Mouse (Mus musculus) stomach, embryonic 14.5 days (tissue): ENCODE results near the gene Kmt5a. TPM values are rescaled to one million over a fixed set of nuclear protein-coding genes. Genes with fewer than 3 reads are reported as not detected.
A peak's percentile ranks its signal among the peaks of the same experiment; 100 is the strongest.

Source experiments
- ATAC-seq: fragments of 200-750 bp; cut with Nextera tagmentation; 2 replicates; pipeline ENCODE4 v1.8.0; 2017; ENCODE audit warnings: low read depth, moderate TSS enrichment; ENCODE audit not compliant: insufficient number of reproducible peaks, insufficient read depth, low FRiP score
- H3K27ac ChIP-seq: fragments of 300-500 bp; sonication (generic); 2 replicates; pipeline ENCODE4 v1.5.1; 2014; ENCODE audit warnings: mild to moderate bottlenecking, low read length, moderate library complexity, mixed read lengths
- H3K27me3 ChIP-seq: fragments of 300-500 bp; sonication (generic); 2 replicates; pipeline ENCODE4 v1.6.1; 2014; ENCODE audit warnings: low read length, control low read depth, mixed read lengths; ENCODE audit not compliant: control insufficient read depth, insufficient read depth
- H3K36me3 ChIP-seq: fragments of 300-500 bp; sonication (generic); 2 replicates; pipeline ENCODE4 v1.6.1; 2014; ENCODE audit warnings: mild to moderate bottlenecking, control low read depth, low read length, moderate library complexity, mixed read lengths; ENCODE audit not compliant: control insufficient read depth, insufficient read depth
- H3K4me1 ChIP-seq: fragments of 300-500 bp; sonication (generic); 2 replicates; pipeline ENCODE4 v1.6.1; 2014; ENCODE audit warnings: low read length, control low read depth, mixed read lengths; ENCODE audit not compliant: control insufficient read depth, insufficient read depth
- H3K4me2 ChIP-seq: fragments of 300-500 bp; sonication (generic); replicated peaks from 2 replicates; pipeline ENCODE4 v1.6.1; 2014; ENCODE audit warnings: low read depth, low read length, control low read depth
- H3K4me3 ChIP-seq: fragments of 300-500 bp; sonication (generic); 2 replicates; pipeline ENCODE4 v1.5.1; 2014; ENCODE audit warnings: low read depth, low read length, control low read depth
- H3K9ac ChIP-seq: fragments of 300-500 bp; sonication (generic); replicated peaks from 2 replicates; pipeline ENCODE4 v1.6.1; 2014; ENCODE audit warnings: low read depth, mild to moderate bottlenecking, control low read depth, low read length, moderate library complexity, mixed read lengths
- H3K9me3 ChIP-seq: fragments of 300-500 bp; sonication (generic); 2 replicates; pipeline ENCODE4 v1.6.1; 2016; ENCODE audit warnings: low read depth, low read length, control low read depth; ENCODE audit not compliant: control insufficient read depth
- WGBS: fragments of 180-500 bp; shearing (Covaris S2); extraction: QIAGEN DNeasy Blood & Tissue Kit; methylation state at CpG from one replicate; pipeline ENCODE4 v1.1.7; 2014; 5-methylcytosine and 5-hydroxymethylcytosine counted together
- polyA plus RNA-seq: library from polyadenylated mRNA; unstranded; fragments of >200 nt; fragmentation: Nextera tagmentation; extraction: Ambion mirVana; gene quantifications from 2 replicates; pipeline ENCODE4 v1.2.1, GENCODE M21; 2014

The Kmt5a gene
- polyA plus RNA-seq, 1 experiment from 2014 or later, result 59.8 TPM

DNA sequence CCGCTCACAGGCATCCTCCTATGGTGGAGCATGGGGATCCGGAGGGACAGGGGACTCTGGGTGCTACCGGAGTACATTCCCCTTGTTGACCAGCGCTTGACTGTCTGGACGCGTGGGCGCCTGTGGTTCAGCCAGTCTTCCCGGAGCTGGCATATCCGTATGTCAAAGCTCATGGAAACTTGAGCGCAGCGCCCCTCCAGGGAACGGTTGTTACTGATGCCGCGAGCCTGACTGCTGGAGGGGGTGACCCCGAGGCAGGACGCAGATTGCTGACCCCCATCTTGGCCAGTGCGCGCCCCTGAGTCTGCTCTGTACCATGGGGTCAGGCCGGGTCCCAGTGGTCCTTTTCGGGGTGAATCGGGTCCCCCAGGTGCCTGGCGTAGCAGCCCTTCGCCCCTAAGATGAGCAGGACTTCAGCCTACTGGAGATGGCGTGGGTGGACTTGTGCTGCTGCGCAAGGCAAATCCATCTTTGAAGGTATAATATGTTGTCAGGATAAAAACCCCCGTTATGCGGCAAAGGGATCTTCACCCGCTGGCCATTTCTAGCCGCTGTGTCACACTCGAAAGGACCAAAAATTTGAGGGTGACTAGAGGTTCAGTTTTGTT is 468 bp downstream of the Kmt5a start:
- peak overlapping the region; percentile 61 for H3K9ac ChIP-seq
- ATAC-seq, result peak; percentile 39; the same call in 1 of the 2 replicates
- no peaks in the 10 kb centered on the region for H3K36me3 ChIP-seq
- H3K4me1 ChIP-seq, result peaks cover 6% of the 10 kb centered on the region; the same call in 1 of the 2 replicates
- no peaks in the 10 kb centered on the region for H3K9me3 ChIP-seq
- H3K27me3 ChIP-seq, result no peaks in the 10 kb centered on the region
- peak overlapping the region; percentile 88 for H3K27ac ChIP-seq
- peak overlapping the region; percentile 96 for H3K4me2 ChIP-seq
- WGBS, result under 1% methylated on average over 30 of the region's 30 CpGs
- peak overlapping the region; percentile 76 for H3K4me3 ChIP-seq

DNA sequence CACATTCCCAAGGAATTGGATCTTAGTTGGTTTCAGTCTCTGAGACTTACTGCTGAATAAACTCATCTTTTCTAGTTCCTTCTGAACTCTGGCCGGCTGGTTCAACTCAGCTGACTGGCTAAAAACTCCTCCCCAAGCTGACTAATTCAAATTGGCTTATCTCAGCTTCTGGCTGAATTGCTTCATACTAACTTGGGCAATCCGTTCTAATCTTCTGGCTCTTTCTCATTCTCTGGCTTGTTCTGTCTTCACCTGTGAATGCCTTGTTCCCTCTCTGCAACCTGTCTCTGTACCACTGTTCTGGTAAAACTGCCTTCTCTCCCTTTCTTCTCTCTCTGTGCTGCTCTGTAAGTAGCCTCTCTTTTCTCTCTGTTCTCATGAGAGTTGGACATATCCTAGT is 2.9 kb downstream of the Kmt5a start:
- Histone ChIP-seq H3K27ac (no peak overlapping the region), H3K27me3 (no peaks in the 10 kb centered on the region), H3K4me1 (peaks cover 6% of the 10 kb centered on the region; the same call in 1 of the 2 replicates), H3K9me3 (no peaks in the 10 kb centered on the region), H3K9ac (no peak overlapping the region), H3K4me3 (no peak overlapping the region), H3K4me2 (no peak overlapping the region), H3K36me3 (peaks cover 6% of the 10 kb centered on the region; the same call in 1 of the 2 replicates)
- WGBS, result 90% methylated on average over 2 of the region's 2 CpGs
- no peak for ATAC-seq

DNA sequence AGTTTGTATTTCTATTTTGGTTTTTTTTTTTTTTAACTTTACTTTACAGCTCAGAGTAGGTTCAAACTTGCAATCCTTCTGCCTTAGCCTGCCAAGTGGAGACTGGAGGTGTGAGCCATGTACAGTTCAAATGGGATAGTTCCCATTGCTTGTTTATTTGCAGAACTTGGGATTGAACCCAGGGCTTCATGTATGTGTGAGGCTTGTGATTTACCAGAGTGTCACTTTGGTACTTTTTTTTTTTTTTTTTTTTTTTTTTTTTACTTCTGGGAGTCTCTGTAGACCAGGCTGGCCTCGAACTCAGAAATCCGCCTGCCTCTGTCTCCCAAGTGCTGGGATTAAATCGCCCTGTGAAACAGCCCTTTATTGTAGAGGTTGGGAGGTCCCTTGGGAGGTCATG is 4.5 kb downstream of the Kmt5a start:
- Histone ChIP-seq H3K36me3 (peaks cover 20% of the 10 kb centered on the region), H3K27ac (no peak overlapping the region), H3K9me3 (no peaks in the 10 kb centered on the region), H3K4me1 (peaks cover 6% of the 10 kb centered on the region; the same call in 1 of the 2 replicates), H3K4me2 (peak overlapping the region; percentile 82; the same call in 1 of the 2 replicates), H3K27me3 (no peaks in the 10 kb centered on the region), H3K4me3 (no peak overlapping the region), H3K9ac (no peak overlapping the region; the same call in 1 of the 2 replicates)
- no peak for ATAC-seq
- 62% methylated on average over 3 of the region's 3 CpGs for WGBS

DNA sequence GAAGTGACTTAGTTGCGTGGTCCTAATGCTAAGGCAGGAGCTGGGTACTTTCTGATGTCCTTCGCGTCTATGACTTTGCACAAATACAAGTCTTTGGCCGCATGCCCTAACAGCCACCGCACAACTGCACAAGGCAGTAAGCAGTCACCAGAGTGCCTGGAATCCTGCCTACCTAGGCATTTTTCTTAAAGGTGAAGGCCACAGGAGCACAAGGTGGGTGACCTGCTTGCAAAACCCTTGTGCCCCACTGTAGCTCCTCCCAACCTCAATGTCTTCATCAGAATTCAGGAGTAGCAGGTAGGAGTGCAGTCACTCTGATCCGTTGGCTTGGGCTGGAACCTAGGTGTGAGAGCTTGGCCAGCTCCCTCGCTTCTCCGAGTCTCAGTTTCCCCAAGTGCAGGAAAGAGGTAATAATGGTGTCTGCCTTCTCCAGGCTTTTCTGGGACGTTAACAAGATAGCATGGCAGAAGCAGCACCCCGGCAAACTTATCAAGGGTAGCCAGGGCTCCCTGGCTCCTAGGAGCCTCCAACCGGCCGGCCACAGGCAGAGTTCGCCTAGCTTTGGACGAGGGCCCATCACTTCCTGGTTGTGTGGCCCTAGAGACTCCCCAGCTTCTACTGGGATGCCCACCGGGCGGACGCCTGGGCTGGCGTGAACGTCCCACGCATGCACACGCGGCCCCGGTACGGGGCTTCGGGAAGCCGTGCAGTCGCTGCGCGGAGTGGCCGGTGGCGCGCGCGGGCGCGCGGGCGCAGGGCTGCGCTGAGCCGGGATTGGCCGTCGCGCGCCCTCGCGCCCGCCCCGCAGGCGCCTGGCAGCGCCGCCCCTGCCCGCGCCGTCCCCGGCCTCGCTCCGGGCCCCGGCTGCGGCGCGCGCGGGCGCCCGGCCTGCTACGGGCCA is 5.2 kb downstream of the Kmt5a start:
- H3K4me3 ChIP-seq, result peak overlapping the region; percentile 86
- peaks cover 27% of the 10 kb centered on the region for H3K36me3 ChIP-seq
- H3K9ac ChIP-seq, result peak overlapping the region; percentile 92
- peak overlapping the region; percentile 82 for H3K4me2 ChIP-seq
- 5% methylated on average over 53 of the region's 66 CpGs for WGBS
- peaks cover 11% of the 10 kb centered on the region; the same call in 1 of the 2 replicates for H3K4me1 ChIP-seq
- H3K9me3 ChIP-seq, result no peaks in the 10 kb centered on the region
- ATAC-seq, result peak; percentile 87
- peak overlapping the region; percentile 95 for H3K27ac ChIP-seq
- no peaks in the 10 kb centered on the region for H3K27me3 ChIP-seq

DNA sequence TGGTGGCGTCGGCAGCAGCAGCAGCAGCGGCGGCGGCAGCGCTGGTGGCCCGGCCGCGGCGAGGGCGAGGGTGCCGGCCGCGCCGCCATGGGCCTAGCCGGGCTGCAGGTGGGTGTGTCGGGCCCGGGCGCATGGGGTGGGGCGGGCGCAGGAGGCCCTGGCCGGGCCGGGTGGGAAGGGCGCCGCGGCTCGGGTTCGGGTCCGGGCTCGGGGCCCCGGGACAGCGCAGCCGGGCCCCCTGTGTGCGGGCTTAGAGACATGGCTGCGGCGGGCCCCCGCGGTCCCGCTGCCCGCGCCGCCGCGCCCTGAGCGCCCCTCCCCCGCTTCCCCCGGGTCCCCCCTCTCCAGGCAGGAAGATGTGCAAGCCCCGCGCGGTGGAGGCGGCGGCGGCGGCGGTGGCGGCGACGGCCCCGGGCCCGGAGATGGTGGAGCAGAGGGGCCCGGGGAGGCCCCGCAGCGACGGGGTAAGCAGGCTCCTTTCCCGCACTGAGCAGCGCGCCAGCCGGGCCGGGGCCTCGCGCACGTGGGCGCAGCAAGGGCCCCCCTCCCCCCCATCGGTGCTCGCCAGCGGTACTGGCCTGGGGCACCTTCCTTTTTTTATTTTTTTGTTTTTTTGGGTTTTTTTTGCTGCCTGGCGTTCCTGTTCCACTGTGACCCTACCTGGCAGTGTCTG is 6.0 kb downstream of the Kmt5a start:
- no peaks in the 10 kb centered on the region for H3K9me3 ChIP-seq
- peak; percentile 51 for ATAC-seq
- peaks cover 11% of the 10 kb centered on the region; the same call in 1 of the 2 replicates for H3K4me1 ChIP-seq
- H3K36me3 ChIP-seq, result peaks cover 35% of the 10 kb centered on the region
- peak overlapping the region; percentile 77 for H3K4me2 ChIP-seq
- no peaks in the 10 kb centered on the region for H3K27me3 ChIP-seq
- H3K27ac ChIP-seq, result peak overlapping the region; percentile 95
- H3K9ac ChIP-seq, result peak overlapping the region; percentile 92
- peak overlapping the region; percentile 86 for H3K4me3 ChIP-seq
- under 1% methylated on average over 68 of the region's 77 CpGs for WGBS

DNA sequence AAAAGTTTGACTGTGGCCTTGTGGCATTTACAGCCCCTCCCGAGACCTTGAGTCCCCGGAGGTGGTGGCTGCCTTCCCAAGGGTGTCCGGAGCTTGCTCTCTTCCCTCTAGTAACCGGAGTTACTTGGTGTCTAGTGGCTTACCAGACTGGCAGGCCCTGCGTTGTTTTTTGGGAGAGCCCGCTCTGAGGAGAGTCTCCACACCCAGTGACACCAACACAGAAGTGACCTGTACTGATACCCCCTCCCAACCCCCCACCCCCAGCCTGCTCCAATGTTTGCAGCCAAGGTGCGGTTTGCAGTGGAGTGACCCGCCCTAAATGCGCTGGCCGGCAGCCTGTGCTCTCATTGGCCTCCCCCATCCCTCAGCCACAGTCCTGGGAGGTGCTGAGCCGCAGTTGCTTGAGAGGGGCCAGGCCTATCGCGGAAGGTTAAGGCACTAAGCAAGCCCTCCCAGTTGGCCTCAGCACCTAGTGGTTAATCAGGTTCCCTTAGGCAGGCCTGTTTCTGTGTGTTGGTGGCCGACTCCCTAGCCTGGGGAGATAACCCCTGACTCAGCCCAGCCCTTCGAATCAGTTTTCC is 6.7 kb downstream of the Kmt5a start:
- peak; percentile 83 for ATAC-seq
- Histone ChIP-seq H3K27ac (peak overlapping the region; percentile 95), H3K9ac (peak overlapping the region; percentile 92), H3K4me1 (peaks cover 11% of the 10 kb centered on the region; the same call in 1 of the 2 replicates), H3K36me3 (peaks cover 41% of the 10 kb centered on the region), H3K27me3 (no peaks in the 10 kb centered on the region), H3K9me3 (no peaks in the 10 kb centered on the region), H3K4me2 (peak overlapping the region; percentile 77), H3K4me3 (peak overlapping the region; percentile 86)
- 1% methylated on average over 15 of the region's 15 CpGs for WGBS

DNA sequence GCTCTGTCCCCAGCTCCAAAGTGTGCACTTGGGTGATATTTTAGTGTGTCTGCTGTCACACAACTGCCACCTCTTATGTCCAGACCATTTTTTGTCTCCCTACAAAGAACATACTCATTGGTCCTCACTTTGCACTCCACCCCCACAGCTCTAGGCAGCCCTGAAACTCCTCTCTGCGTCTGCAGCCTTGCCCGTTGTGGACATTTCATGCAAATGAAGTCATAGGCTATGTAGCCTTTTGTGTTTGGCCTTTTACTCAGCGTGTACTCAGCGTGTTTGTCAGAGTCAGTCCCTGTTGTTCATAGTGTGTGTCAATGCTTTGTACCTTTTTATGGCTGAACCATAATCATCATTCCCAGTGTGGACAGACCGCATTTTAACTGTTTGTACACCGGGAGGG is 9.8 kb downstream of the Kmt5a start:
- WGBS, result 69% methylated on average over 6 of the region's 6 CpGs
- no peak for ATAC-seq
- peak overlapping the region; percentile 69; the same call in 1 of the 2 replicates for H3K27ac ChIP-seq
- no peak overlapping the region for H3K9ac ChIP-seq
- H3K27me3 ChIP-seq, result no peaks in the 10 kb centered on the region
- H3K4me3 ChIP-seq, result no peak overlapping the region
- no peaks in the 10 kb centered on the region for H3K9me3 ChIP-seq
- 0 out of 2 replicates have a peak overlapping the region, but pooled peaks have one; percentile 10 for H3K4me2 ChIP-seq
- H3K36me3 ChIP-seq, result peaks cover 69% of the 10 kb centered on the region
- H3K4me1 ChIP-seq, result peaks cover 13% of the 10 kb centered on the region; the same call in 1 of the 2 replicates

DNA sequence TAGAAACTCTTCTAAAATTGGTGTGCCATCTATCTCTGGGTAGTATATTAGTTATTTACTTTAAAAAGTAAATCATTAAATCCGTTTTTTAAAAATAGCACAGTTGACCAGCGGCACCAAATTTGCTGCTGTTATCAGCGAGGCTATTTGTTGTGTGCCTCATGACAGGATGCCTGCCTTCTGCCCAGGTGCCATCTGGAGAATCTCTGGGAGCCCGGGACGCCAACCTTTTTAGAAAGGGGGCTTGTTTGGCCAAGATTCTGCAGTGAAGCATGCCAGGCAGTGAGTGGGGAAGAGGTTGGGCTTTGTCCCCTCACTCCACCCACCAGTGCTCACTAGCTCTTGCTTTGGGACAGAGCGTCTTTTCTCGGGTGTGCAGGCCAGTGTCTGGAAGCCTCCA is 10.3 kb downstream of the Kmt5a start:
- H3K4me2 ChIP-seq, result no peak overlapping the region
- 68% methylated on average over 7 of the region's 7 CpGs for WGBS
- ATAC-seq, result no peak
- H3K9ac ChIP-seq, result no peak overlapping the region
- peaks cover 8% of the 10 kb centered on the region; the same call in 1 of the 2 replicates for H3K4me1 ChIP-seq
- H3K9me3 ChIP-seq, result no peaks in the 10 kb centered on the region
- peaks cover 75% of the 10 kb centered on the region for H3K36me3 ChIP-seq
- no peak overlapping the region for H3K4me3 ChIP-seq
- H3K27me3 ChIP-seq, result no peaks in the 10 kb centered on the region
- peak overlapping the region; percentile 69 for H3K27ac ChIP-seq
